Mouse (Mus musculus): ENCODE measurements at regions not wholly inside any gene's neighbourhood (a gene's known extent, or its start where the extent isn't known, plus 50 kb on each side); places are given as distances from the start of the nearest gene placed in this dataset.
"Not testable (repeated sequence)": the region's sequence is repeated elsewhere in the genome, so short reads cannot be mapped to it uniquely, and the experiment has no call there.

DNA sequence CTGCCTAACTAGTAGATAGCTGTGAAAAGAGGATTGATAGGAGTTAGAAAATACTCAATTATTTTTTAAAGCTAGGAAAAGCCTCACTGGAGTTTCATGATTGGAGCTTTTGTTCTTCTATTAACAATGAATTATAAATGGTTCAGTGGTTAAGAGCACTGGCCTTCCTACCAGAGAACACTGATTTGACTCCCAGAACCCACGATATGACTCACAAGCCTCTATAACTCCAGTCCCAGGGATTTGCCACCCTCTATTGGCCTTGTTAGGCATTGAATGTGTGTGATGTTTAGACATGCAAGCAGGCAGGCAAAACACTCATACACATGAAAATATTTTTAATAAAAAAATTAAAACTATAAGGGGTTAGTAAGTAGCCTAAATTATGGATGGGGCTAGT, 704.4 kb downstream of the Rapgef2 start:
- intact Hi-C loops (cut with DNase I) = no loop called here
- no peak for DNase-seq

DNA sequence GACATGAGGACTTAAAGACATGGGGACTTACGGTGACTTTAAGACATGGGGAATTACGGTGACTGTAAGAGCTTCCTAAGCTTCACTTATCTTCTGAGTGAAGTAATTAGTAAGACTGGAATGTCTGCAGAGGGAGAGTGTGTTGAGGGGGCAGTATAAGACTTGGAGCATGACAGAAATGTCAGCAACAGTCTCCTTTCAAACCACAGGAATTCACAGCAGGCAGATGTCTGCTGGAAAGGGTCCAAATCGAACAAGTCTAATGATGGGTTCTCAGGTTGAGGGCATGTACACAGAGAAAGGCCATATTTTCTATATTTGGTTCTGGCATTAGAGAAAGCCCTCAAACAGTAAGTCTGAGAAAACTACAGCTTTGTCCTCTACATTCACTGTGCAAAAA, 705.2 kb downstream of the Rapgef2 start:
- intact Hi-C loops (cut with DNase I) = no loop called here
- no peak for DNase-seq

DNA sequence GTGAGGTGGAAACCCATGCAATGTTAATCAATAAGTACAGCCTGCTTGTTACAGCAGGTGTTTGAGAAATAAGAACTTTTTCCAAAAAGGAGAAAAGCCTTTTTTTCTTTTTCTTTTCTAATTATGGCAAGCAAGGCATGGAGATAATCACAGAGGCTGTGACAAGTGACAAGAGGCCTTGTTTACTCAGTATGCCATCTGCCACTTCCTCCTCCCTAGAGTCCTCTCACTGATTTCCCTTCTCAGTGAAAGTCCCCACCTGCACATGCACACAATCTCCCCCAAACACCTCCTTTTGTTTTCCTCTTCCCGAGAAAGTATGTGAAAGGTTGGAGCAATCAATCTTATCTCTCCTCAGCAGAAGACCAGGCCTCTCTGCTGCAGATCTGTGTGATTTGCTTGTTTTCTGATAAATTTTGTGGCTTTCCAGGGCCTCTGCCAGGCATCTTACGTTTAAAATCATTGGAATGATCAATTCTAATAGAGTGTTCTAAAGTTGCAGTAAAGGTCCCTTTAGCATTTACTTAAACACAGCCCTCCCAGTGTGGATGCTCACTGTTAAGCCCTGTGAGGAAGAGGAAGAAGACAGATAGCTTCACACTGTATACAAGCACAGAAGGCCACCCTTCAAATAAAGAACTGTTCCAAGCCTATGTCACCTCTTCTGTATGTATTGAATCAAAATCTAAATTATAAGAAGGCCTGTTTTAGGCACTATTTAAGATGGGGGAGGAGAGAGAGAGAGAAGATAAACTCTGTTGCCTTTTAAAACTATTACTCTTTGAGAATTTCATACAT, 710.5 kb downstream of the Rapgef2 start:
- intact Hi-C loops (cut with DNase I) = no loop called here
- no peak for DNase-seq

DNA sequence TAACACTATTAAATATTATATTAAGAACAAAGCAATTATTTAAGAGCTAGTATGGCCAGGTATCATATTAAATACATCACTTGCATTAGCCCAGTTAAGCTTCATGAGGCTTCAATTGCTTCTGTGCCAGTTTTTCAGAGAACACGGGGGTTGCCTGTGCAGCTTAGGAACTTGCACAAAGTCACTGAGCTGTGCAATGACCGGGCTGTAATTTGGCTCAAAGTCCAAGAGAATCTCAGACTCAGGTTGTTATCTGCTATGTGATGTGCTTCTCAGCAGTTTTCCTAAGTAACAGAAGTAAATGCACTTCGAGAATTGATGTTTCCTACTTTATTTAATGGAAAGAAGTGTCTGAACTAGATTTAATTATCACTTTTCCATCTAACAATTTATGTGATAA, 711.5 kb downstream of the Rapgef2 start:
- intact Hi-C loops (cut with DNase I) = no loop called here
- DNase-seq = no peak

DNA sequence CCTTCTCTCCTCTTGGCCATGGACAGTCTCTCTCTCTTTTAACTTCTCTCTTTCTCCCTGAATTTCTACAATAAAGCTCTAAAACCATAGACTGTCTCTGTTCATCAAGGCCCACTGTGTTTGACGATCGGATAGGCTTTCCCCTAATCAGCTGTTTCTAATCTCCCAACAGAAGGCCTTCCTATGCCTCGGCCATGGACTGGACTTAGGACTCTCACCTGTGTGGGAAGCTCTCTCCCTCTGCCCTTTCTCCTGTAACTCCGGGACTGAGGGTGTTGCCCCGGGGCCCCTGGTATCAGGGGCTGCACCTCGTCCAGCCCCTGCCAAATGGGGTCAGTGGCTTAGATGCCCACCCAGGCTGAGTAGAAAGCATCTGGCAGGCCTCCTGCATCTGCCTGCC, 713.0 kb downstream of the Rapgef2 start:
- intact Hi-C loops (cut with DNase I) = no loop called here
- DNase-seq = no peak

DNA sequence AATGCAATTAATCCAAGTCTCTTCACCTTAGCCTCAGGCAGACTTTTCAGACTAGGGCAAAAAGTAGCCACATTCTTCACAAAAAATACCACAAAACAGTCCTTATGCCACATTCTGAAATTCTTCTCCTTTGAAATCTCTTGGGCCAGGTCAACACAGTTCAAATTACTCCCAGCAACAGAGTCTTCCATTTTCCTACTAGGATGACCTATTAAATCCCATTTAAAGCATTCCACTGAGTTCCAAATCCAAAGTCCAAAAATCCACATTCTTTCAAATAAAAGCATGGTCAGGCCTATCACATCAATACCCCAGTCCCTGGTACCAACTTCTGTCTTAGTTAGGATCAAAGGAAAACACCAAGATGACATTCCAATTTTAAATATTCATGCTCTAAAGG, 721.4 kb downstream of the Rapgef2 start:
- DNase-seq; intact Hi-C loops (cut with DNase I): not testable (repeated sequence)

Data from heart, postnatal 36 days (tissue).